Mouse (Mus musculus): ENCODE data around the gene Med25.

- TF ChIP-seq CTCF (IDR thresholded peaks at IDR 0.05; ENCODE audit: borderline replicate concordance, insufficient read depth, low read length) (no peak), POLR2A (IDR thresholded peaks at IDR 0.05; ENCODE audit: low read depth, low read length) (no peak)
Measured at GRCm38 (mm10) chr7:44901230-44901722, 8.8 kb upstream of the Med25 start.
